Mouse (Mus musculus): ENCODE measurements around the gene Magi2. TPM values are rescaled to one million over a fixed set of nuclear protein-coding genes. Genes with fewer than 3 reads are reported as not detected.

Magi2 gene
- polyA plus RNA-seq, 1 experiment = 0.60 TPM

DNA sequence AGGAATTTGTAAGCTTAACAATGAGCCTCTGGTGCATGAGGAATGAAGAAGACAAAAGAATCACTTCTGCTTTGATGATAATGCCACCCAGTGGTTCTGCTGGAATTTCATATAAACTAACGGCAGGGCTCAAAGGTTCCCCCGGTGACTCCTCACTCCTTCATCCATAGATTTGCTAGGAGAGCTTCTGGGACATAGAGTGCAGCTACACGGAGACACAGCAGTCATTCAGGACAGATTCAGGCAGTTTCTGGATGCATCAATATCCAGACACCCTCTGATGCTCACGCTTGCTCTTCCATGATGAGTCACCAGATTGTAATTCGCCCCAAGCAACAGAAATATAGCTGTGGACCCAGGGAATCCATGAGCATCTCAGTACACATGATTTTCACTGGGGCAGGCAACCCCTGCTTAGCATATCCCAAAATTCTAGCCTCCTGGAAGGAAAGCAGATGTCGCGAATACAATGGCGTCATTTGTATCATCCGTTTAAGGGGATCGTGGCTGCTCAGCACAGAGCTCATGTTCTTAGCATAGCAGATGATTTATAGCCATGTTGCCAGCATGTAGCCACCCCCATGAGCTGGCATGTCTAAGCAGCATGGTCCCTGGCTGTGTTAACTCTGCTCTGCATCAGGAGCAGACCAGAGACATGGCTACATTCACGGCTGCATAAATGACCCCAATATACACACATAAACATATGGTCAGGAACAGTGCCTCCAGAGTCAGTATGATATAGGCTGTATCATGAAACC is 1426.8 kb downstream of the Magi2 start:
- Histone ChIP-seq H3K27ac (ENCODE audit: insufficient read depth, low read depth, low read length) (no peak overlapping the region), H3K4me3 (ENCODE audit: low read depth, low read length) (no peak overlapping the region), H3K4me1 (ENCODE audit: control insufficient read depth, insufficient read depth, insufficient read length, low read length) (no peaks in the 10 kb centered on the region), H3K27me3 (ENCODE audit: control insufficient read depth, insufficient read depth, low read length) (no peaks in the 10 kb centered on the region; the same call in 1 of the 2 replicates), H3K36me3 (ENCODE audit: control insufficient read depth, insufficient read depth, low read length) (no peaks in the 10 kb centered on the region)
- no peak for TF ChIP-seq CTCF (IDR thresholded peaks at IDR 0.05; ENCODE audit: extremely low read depth, insufficient read length, insufficient replicate concordance, low read depth, low read length)
- no peak for TF ChIP-seq POLR2A (IDR thresholded peaks at IDR 0.05; ENCODE audit: low read depth, low read length)
- WGBS = 69% methylated on average over 11 of the region's 11 CpGs

DNA sequence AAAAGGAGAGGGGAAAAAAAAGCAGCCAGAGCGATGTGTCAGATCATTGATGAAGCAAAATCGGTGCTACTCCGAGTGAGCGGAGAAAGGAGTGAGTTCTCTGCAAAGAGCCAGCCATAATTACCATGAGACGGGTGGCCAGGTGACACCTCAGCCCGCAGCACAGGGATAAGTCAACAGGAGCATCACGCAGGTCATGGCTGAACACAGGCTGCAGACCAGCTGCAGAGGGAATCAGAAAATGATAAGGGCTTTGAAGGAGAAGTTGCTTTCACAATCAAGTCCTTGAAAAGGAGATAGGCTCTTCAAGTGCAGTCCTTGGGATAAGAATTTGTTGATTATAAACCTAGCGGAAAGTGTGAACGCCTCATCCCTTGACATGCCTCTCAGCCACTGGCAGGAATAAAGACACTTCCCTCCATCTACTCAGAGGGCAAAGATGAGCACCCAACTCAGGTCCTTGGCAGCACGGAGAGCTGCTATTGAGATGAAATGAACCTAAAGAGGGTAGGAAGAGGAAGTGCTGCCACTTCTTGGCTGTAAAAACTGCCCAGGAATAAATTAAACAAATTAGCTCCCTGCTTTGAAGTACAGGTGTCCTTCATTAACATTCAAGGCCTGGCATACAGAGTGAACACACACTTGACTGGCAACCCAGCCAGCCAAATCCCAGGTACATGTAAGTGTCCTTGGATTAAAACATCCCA is 1428.1 kb downstream of the Magi2 start:
- TF ChIP-seq POLR2A (IDR thresholded peaks at IDR 0.05; ENCODE audit: low read depth, low read length) (no peak), CTCF (IDR thresholded peaks at IDR 0.05; ENCODE audit: extremely low read depth, insufficient read length, insufficient replicate concordance, low read depth, low read length) (no peak)
- WGBS = 57% methylated on average over 10 of the region's 10 CpGs

DNA sequence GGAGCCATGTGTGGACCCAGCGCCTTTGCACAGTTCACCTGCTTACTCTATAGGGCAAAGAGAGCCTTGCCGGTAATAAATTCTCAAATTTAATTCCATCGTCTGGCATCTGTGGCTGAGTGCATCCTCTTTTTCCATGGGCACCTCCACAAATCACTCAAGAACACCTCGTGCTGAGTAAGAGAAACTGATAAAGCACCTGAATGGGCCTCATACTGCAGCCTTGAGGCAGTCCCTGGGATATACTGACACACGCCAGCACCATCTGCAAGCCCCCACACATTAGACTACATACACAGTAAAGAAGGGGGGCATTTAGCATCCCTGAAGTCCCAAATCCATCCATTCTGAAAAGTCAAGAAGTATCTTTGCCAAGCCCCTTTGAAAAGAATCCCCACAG is 1430.2 kb downstream of the Magi2 start:
- TF ChIP-seq CTCF (IDR thresholded peaks at IDR 0.05; ENCODE audit: extremely low read depth, insufficient read length, insufficient replicate concordance, low read depth, low read length) = no peak
- H3K27me3 ChIP-seq (ENCODE audit: control insufficient read depth, insufficient read depth, low read length) = no peaks in the 10 kb centered on the region; the same call in 1 of the 2 replicates
- H3K4me1 ChIP-seq (ENCODE audit: control insufficient read depth, insufficient read depth, insufficient read length, low read length) = no peaks in the 10 kb centered on the region
- no peak overlapping the region for H3K27ac ChIP-seq (ENCODE audit: insufficient read depth, low read depth, low read length)
- H3K4me3 ChIP-seq (ENCODE audit: low read depth, low read length) = no peak overlapping the region
- H3K36me3 ChIP-seq (ENCODE audit: control insufficient read depth, insufficient read depth, low read length) = no peaks in the 10 kb centered on the region
- 79% methylated on average over 5 of the region's 5 CpGs for WGBS

More for the DNA sequence above, 1428.1 kb downstream of the Magi2 start:
- Histone ChIP-seq H3K27me3 (ENCODE audit: control insufficient read depth, insufficient read depth, low read length) (no peaks in the 10 kb centered on the region; the same call in 1 of the 2 replicates), H3K4me1 (ENCODE audit: control insufficient read depth, insufficient read depth, insufficient read length, low read length) (no peaks in the 10 kb centered on the region), H3K36me3 (ENCODE audit: control insufficient read depth, insufficient read depth, low read length) (no peaks in the 10 kb centered on the region), H3K4me3 (ENCODE audit: low read depth, low read length) (no peak overlapping the region), H3K27ac (ENCODE audit: insufficient read depth, low read depth, low read length) (no peak overlapping the region)

DNA sequence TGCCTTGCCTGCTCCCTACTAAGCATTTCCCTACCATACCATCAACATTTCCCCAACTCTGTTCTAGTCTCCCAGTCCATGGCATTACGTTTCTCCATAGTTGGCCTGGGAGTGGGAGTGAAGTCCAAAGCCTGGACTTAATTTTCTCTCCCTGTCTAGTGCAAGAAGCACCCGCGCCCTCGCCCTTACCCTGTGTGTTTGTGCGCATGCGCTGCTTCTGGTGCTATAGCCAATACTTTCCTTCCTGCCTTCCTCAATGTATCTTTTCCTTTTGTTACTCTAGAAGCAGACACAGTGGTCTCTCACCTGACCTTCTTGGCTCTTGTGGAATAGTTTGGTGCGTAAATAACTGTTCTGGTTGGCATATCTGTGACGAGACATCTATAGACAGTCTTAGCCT is 1440.8 kb downstream of the Magi2 start:
- H3K27me3 ChIP-seq (ENCODE audit: control insufficient read depth, insufficient read depth, low read length) = no peaks in the 10 kb centered on the region
- H3K27ac ChIP-seq (ENCODE audit: insufficient read depth, low read depth, low read length) = no peak overlapping the region
- no peak overlapping the region for H3K4me3 ChIP-seq (ENCODE audit: low read depth, low read length)
- TF ChIP-seq POLR2A (IDR thresholded peaks at IDR 0.05; ENCODE audit: low read depth, low read length) (no peak), CTCF (IDR thresholded peaks at IDR 0.05; ENCODE audit: extremely low read depth, insufficient read length, insufficient replicate concordance, low read depth, low read length) (no peak)
- WGBS = 91% methylated on average over 8 of the region's 8 CpGs
- no peaks in the 10 kb centered on the region for H3K36me3 ChIP-seq (ENCODE audit: control insufficient read depth, insufficient read depth, low read length)
- no peaks in the 10 kb centered on the region for H3K4me1 ChIP-seq (ENCODE audit: control insufficient read depth, insufficient read depth, insufficient read length, low read length)

DNA sequence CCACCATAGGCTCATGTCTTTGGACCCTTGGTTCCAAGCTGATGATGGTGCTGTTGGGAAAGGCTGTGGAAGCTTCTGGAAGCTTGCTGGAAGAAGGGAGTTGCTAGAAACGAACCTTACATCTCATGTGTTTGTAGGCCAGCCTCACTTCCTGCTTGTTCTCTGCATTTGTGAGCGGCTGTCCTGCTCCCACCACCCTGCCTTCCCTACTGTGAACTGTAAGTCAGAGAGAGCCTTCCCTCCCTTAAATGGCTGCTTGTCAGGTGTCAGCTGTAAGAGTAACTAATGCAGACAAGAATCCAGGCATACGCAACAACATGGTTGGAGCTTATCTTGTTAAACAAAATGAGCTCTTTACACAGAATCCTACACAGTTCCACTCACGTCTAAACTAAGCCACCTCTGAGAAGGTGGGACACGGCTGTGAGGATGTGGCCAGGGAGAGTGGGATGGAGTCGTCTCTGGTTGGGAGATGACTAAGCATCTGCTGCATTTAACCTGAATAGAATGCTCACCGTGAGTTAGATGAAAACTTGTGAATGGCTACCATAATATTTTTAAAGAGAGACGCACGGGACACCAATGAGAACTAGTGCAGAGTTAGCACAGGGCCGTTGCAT is 1442.0 kb downstream of the Magi2 start:
- TF ChIP-seq CTCF (IDR thresholded peaks at IDR 0.05; ENCODE audit: extremely low read depth, insufficient read length, insufficient replicate concordance, low read depth, low read length) (no peak), POLR2A (IDR thresholded peaks at IDR 0.05; ENCODE audit: low read depth, low read length) (no peak)
- Histone ChIP-seq H3K4me1 (ENCODE audit: control insufficient read depth, insufficient read depth, insufficient read length, low read length) (no peaks in the 10 kb centered on the region), H3K27me3 (ENCODE audit: control insufficient read depth, insufficient read depth, low read length) (no peaks in the 10 kb centered on the region), H3K4me3 (ENCODE audit: low read depth, low read length) (no peak overlapping the region), H3K27ac (ENCODE audit: insufficient read depth, low read depth, low read length) (no peak overlapping the region), H3K36me3 (ENCODE audit: control insufficient read depth, insufficient read depth, low read length) (no peaks in the 10 kb centered on the region)
- WGBS = 77% methylated on average over 10 of the region's 10 CpGs

DNA sequence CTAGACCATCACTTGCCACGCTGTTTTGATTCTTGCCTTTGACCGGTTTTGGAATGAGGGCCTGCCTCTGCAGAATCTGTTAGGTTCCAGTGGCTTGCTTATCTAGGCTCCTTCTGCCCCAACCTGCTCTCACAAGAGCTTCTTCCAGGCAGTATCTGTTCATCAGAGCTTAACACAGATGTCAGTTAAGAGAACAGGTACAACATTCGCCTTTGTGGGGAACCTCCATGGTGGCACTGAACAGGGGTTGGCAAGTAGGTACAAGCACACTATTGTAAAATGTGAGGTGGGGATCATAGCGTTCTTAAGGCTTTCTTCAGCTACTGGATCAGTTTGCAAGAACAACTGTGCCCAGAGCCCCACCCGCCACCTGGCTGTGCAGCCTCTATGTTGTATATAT is 1442.6 kb downstream of the Magi2 start:
- 85% methylated on average over 5 of the region's 5 CpGs for WGBS
- no peak for TF ChIP-seq POLR2A (IDR thresholded peaks at IDR 0.05; ENCODE audit: low read depth, low read length)
- no peaks in the 10 kb centered on the region for H3K36me3 ChIP-seq (ENCODE audit: control insufficient read depth, insufficient read depth, low read length)
- no peak overlapping the region for H3K4me3 ChIP-seq (ENCODE audit: low read depth, low read length)
- H3K4me1 ChIP-seq (ENCODE audit: control insufficient read depth, insufficient read depth, insufficient read length, low read length) = no peaks in the 10 kb centered on the region
- no peaks in the 10 kb centered on the region for H3K27me3 ChIP-seq (ENCODE audit: control insufficient read depth, insufficient read depth, low read length)
- H3K27ac ChIP-seq (ENCODE audit: insufficient read depth, low read depth, low read length) = no peak overlapping the region

DNA sequence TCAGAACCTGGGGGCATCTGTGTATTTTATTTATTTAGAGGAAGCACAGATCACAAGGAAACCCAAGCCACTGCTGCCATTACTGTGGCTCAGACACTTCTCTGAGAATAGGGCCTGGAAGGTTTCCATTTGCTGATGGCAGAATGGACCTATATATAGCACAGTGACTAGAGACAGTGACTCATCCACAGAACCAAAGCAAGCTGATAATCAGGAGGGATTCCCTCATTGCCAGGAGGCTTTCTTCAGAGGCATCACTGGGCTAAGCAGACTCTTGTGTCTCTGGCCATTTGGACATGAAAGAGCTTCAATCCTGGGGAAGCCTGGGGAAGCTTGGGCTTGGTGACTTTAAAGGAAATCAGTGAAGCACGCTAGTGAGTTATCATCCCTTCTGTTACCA is 1445.0 kb downstream of the Magi2 start:
- no peak overlapping the region for H3K4me3 ChIP-seq (ENCODE audit: low read depth, low read length)
- H3K27me3 ChIP-seq (ENCODE audit: control insufficient read depth, insufficient read depth, low read length) = no peaks in the 10 kb centered on the region
- 42% methylated on average over 1 of the region's 1 CpGs for WGBS
- H3K4me1 ChIP-seq (ENCODE audit: control insufficient read depth, insufficient read depth, insufficient read length, low read length) = no peaks in the 10 kb centered on the region
- TF ChIP-seq POLR2A (IDR thresholded peaks at IDR 0.05; ENCODE audit: low read depth, low read length) (no peak), CTCF (IDR thresholded peaks at IDR 0.05; ENCODE audit: extremely low read depth, insufficient read length, insufficient replicate concordance, low read depth, low read length) (no peak)
- H3K36me3 ChIP-seq (ENCODE audit: control insufficient read depth, insufficient read depth, low read length) = no peaks in the 10 kb centered on the region
- H3K27ac ChIP-seq (ENCODE audit: insufficient read depth, low read depth, low read length) = no peak overlapping the region
